Mouse (Mus musculus): ENCODE data around the gene Lamtor2. TPM values are rescaled to one million over a fixed set of nuclear protein-coding genes. Genes with fewer than 3 reads are reported as not detected.
A peak's percentile ranks its signal among the peaks of the same experiment; 100 is the strongest.
"Not testable (repeated sequence)": the region's sequence is repeated elsewhere in the genome, so short reads cannot be mapped to it uniquely, and the experiment has no call there.

Lamtor2 gene
- total RNA-seq (2022): 100 to 1,000 TPM; 102 to 133 (median 110) TPM

- DNase-seq (ENCODE audit: low spot score in 2 of 2): peak; percentile 97 to 98
Measured at GRCm38 (mm10) chr3:88552676-88553524, at the start of gene Lamtor2. TSS of gene Lamtor2 (minus strand) at chr3:88553074.

- no peak for DNase-seq (ENCODE audit: low spot score in 2 of 2)
Measured at GRCm38 (mm10) chr3:88602466-88602865, 49.6 kb upstream of the Lamtor2 start.

- not testable (repeated sequence) for DNase-seq (ENCODE audit: low spot score in 2 of 2)
Measured at GRCm38 (mm10) chr3:88596547-88596946, 43.7 kb upstream of the Lamtor2 start.

DNA sequence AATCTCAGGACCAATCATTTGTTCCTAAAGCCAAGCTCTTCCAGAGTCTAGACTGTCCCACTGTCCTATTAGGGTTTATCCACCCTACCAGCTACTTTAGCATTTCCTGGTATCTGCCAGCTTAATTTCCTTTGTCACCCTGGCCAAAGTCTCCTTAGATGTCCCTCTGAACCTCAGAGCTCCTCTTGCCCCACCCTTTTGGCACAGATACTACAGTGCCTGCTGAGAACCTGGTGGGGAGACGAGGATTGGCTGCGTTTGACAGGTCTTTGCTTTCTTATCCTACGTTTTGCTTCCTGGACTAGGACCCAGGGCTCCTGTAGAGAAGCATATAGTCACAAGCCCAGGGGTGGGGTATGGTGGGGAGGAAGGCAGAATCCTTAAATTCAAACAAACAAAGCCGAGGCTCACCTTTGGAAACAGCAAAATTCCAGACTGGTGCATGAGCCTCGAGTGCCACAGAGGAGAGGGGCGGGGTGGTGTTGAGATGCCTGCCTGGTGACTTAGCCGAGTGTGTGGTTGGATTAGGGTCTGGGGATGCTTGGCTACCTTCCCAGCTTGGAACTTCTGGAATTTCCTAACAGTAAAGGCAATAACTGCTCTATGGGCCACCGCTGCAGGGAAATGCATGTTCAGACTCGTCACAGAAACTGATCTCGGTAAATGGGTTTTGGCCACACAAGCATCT is 41.2 kb upstream of the Lamtor2 start:
- no peak for DNase-seq (ENCODE audit: low spot score in 2 of 2)

- no peak for DNase-seq (ENCODE audit: low spot score in 2 of 2)
Measured at GRCm38 (mm10) chr3:88592942-88593576, 40.2 kb upstream of the Lamtor2 start.

- DNase-seq (ENCODE audit: low spot score in 2 of 2): no peak
Measured at GRCm38 (mm10) chr3:88591950-88592731, 39.3 kb upstream of the Lamtor2 start.

DNA sequence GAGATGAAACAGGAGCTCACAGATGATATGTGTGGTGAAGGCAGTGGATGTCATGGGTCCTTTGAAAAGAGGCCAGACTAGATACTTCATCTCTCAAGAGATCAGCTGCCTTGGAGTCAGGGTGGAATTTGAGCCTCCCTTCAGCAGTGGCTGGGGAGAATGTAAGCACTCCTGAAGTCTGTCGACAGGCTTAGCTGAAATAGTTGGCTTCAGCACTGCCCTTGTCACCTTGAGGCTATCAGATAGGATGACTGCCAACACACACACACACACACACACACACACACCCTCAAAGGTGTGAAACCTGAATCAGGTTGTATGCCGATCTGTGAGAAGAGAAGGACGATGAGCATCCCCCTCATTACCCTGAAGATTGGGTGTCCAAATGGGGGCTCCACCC is 38.2 kb upstream of the Lamtor2 start:
- DNase-seq (ENCODE audit: low spot score in 2 of 2): no peak

- no peak for DNase-seq (ENCODE audit: low spot score in 2 of 2)
Measured at GRCm38 (mm10) chr3:88590246-88590645, 37.4 kb upstream of the Lamtor2 start.

DNA sequence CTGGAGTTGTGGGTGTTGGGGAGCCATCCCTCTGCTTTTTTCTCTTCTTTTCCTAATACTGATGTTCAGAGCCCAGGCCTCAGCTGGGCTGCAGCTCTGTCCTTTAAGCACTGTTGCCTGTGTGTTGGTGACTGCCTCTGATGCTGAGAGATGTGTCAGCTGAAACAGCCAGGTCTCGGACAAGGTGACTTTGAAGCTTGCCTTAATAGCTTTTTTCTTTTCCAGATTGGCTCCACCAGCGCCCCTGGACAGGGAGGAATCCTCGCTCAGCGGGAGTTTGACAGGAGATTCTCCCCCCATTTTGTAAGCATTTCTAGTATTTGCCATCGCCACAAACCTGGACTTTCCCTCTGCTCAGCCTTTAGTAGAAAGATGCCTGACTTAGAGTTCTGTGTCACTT is 33.8 kb upstream of the Lamtor2 start:
- no peak for DNase-seq (ENCODE audit: low spot score in 2 of 2)

DNA sequence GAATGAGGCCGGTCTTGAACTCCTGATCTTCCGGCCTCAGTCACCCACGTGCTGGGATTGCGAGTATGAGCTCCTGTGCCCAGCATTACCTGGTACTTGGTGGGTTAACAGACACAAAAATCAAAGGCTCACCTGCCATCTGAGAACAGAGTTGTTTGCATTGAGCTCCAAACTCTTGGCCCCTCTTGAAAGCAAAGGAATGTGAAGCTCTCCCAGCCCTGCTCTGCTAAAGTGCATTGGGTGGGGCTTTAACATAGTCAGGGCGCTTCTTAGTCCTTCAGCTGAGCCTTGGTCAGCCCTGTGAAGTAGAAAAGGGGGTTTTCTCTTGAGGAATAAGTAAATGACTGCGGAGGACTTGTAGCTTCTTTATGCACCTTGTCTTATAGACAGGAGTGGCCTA is 32.9 kb upstream of the Lamtor2 start:
- no peak for DNase-seq (ENCODE audit: low spot score in 2 of 2)

DNA sequence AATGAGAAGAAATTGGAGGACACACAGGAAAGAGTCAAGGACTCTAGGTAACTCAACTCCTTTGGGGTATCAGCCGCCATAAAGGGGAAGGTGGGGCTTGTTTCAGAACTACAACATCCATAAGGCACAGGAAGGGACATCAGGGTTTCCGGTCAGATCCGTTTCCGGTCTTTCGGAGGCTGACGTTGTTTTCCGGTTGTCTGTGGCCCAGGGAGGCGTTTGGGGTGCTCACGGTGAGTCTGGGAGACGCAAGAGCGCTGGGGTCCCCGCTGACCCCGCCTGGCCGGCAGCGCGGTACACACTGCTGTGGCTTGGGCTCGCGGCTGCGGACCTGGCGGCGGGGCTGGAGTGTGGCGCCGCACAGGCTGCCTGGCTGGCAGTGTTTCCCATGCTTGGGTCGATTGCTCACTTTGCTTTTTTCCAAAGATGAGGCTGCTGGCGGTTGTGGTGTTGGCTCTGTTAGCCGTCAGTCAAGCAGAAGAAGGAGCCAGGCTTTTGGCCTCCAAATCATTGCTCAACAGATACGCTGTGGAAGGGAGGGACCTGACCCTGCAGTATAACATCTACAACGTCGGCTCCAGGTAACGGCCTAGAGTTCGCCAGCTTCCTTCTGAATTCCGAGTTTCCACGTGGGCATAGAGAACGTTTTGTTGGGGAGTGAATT is 26.7 kb upstream of the Lamtor2 start:
- DNase-seq (ENCODE audit: low spot score in 2 of 2): peak; percentile 66 to 79

DNA sequence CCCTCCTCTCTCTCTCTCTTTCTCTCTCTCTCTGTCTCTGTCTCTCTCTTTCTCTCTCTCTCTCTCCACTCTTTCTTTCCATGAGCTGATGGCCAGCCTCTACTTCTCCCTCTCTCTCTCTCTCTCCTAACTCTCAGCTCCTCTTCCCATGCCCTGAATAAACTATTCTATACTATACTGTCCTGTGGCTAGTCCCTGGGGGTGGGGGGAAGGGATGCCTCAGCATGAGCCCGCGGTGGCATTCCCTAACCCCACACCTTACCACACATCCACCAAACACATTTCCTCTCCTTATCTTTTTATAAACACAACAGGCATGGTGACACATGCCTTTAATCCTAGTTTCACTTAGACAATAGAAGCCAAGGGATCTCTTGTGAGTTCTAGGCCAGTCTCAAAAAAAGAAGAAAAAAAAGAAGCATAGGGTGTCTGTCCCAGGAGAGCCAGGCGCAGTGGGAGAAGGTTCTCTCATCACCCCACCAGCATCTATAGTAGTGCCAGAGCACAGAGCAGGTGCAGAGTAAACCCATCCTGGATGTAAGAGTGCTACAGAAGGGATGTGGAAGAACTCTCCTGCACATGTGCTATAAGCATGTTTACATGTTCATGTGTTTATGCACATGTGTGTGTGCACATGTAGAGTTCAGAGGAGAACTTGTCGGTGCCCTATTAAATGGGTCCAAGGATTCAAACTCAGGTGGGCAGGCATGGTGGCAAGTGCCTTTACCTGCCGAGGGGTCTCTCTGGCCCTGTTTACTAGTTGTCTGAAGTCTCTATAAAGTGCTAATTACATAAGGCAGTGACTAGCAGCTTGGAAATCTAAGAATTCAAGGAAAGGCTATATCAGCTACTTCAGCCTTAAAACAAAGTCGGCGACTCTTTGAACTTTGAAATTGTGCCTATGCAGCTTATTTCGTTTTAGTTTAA is 25.9 kb upstream of the Lamtor2 start:
- DNase-seq (ENCODE audit: low spot score in 2 of 2): no peak

DNA sequence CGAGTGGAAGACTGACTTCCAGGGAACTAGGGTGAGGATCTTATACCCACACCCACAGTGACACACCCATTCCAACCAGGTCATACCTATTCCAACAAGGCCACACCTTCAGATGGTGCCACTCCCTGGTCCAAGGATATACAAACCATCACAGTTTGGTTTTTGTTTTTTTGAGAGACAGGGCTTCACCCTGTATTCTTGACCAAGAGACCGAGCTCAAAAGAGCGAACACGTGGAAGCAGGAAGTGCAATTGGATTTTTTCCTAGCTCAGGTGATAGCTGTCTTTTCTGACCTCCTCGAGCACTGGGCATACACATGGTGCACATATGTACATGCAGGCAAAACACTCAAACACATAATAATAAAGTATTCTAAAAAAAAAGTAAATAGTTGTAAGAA is 25.0 kb upstream of the Lamtor2 start:
- not testable (repeated sequence) for DNase-seq (ENCODE audit: low spot score in 2 of 2)

DNA sequence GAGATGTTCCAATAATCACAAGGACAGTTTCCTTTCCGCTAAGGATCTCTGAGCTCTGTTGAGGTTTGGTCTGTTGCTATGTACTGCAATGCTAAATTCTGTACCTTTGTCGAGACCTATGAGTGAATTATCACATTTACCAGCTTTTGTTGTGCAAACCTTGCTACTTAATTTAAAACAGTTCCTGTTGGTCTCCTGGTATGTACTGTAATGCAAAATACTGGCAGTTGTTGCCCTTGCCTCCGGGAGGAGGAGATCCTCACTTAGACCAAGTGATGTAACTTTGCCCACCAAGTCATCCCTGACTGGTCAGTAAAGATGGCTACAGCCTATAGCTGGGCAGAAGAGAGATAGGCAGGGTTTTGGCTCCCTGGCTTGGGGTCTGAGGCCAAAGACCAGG is 22.7 kb upstream of the Lamtor2 start, which contains the start of gene Ssr2:
Ssr2 (plus strand) TSS at position 337 of the 400 bp plus-strand sequence.
- no peak for DNase-seq (ENCODE audit: low spot score in 2 of 2)

DNA sequence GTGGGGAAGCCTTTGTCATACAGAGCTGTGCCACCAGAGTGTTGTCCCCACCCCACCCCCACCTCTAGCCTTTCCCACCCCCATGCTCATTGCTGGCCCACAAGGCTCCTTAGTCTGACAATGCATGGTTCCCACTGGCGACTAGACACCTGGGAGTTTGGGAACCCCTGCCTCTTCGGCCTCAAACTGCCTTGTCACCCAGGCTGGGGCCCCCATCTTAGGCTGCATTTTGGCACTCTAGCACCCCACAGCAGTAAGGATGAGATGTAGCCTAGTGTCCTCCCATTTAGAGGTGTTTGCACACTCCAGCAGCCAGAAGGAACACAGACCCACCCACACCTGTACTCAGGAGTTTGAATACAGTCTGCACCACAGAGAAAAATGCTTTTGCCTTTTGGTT is 20.9 kb upstream of the Lamtor2 start:
- no peak for DNase-seq (ENCODE audit: low spot score in 2 of 2)

DNA sequence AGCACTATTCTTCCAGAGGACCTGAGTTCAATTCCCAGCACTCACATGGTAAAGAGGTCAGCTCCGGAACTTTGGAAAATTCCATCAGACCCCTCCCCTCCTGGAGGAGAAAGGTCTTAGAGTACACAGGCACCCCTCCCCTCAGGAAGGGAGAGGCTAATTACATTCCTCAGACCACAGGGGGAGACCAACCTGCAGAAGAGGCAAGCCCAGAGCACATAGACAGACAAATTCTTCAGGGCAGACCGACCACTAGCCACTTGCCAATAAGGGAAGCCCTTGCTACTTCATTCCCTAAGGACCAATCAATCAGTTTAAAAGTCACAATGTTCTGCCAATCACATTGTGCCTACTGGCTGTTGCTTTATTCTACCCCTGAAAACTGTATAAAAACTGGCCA is 20.0 kb upstream of the Lamtor2 start:
- no peak for DNase-seq (ENCODE audit: low spot score in 2 of 2)

- no peak for DNase-seq (ENCODE audit: low spot score in 2 of 2)
Measured at GRCm38 (mm10) chr3:88571856-88572255, 19.0 kb upstream of the Lamtor2 start.

DNA sequence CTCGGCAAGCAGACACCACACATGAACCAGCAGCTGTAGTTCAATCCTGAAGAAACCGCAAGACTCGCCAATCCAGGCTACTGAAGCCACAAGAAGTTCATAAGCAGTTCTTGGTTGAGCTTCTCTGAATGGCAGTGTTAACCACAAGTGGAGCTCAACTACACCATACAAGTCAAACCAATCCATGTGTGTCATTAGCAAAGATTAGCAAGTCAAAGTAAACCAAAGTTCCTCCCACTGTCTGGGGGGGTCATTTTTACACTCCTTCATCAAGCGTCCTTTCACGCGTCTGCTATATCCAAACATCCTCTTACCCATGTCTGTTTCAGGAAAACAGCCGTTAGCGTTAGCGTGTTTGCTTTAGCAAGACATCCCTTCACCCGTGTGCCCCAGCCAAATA is 17.5 kb upstream of the Lamtor2 start:
- no peak for DNase-seq (ENCODE audit: low spot score in 2 of 2)

DNA sequence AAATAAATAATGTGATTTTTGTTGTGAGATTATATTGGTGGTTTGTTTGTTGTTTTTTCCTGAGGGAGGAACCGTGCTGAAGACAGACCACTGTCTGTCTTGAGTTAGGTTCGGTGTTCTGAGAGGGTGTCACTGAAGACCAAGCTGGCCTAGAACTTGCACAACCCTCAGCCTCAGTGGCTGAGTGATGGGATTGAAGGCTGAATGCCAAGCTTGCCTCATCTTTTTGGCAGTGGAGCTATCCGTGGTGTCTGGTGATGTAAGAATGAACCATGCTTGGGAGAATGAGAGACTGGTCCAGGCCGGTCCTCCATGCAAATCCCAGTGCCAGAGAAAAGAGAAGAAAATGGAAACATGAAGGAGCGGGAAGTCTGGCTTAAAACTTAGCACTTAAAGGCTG is 16.8 kb upstream of the Lamtor2 start:
- DNase-seq (ENCODE audit: low spot score in 2 of 2): no peak

DNA sequence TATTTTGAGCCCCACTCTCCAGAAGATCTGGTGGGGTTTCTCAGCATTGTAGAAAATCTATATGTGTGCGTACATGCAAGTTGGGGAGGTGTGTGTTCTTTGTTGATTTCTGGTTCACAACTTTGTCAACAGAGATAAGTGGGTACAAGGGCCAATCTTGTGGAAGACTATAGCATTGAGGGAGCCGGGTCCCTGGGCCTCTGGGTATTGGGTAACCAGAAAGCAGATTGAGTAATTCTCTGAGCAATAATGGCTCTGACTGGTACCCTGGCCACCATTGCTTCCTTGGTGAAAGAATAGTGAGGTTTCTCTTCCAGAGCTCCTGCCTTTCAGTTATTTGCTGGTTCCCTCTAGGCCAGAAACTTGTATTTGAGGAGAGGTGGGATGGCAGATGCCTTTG is 16.2 kb upstream of the Lamtor2 start:
- no peak for DNase-seq (ENCODE audit: low spot score in 2 of 2)

Data from left cerebral cortex, adult 8-10 months (tissue).